29 mouse cellular contexts compared by ENCODE assay signal in the genomic region with DNA sequence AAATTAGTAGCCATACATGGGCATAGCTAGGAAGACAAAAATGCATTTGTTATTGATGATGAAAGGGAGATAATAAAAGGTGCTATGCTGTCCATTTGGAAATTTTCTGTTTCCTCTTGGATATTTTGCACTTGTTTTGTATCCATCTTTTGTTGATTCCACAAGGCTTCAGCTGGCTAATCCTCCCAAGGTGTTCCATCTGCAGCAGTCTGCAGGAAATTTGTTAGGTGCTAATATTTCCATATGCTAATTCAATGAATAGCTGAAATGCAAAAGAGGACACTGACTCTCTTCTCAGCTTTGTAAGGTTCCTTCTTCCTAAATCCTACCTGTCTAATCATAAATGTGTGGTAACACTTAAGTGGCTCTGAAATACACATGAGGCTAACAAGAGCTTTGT. TPM values are rescaled to one million over a fixed set of nuclear protein-coding genes. Genes with fewer than 3 reads are reported as not detected.
"Had no signal": no experiment of that assay in that cellular context is flagged by ENCODE, and none has a peak within 500 bp of the region (broad histone marks: within the 10 kb centered on the region; RNA-seq: fewer than 3 reads in every experiment).

No protein-coding gene starts in this region.

- H3K27ac ChIP-seq: limb, embryonic 10.5 days; limb, embryonic 12.5 days; limb, embryonic 13.5 days; limb, embryonic 15.5 days; liver, embryonic 12.5 days; liver, embryonic 13.5 days; liver, embryonic 14.5 days; liver, embryonic 15.5 days; lung, embryonic 15.5 days; macrophage; midbrain, embryonic 10.5 days; midbrain, embryonic 12.5 days; midbrain, embryonic 13.5 days; midbrain, embryonic 15.5 days; neural tube, embryonic 12.5 days had no signal

- H3K4me1 ChIP-seq: limb, embryonic 10.5 days; limb, embryonic 12.5 days; limb, embryonic 13.5 days; limb, embryonic 15.5 days; liver, embryonic 12.5 days; liver, embryonic 13.5 days; liver, embryonic 15.5 days; lung, embryonic 15.5 days; megakaryocyte, embryonic 14.5 days; midbrain, embryonic 10.5 days; midbrain, embryonic 12.5 days; midbrain, embryonic 13.5 days; midbrain, embryonic 15.5 days; neural tube, embryonic 12.5 days had no signal

- DNase-seq: left cerebral cortex, postnatal 4 days; liver; liver, embryonic 13.5 days; liver, postnatal 0 days; lung, adult 18-20 months; lung, adult 2 months; lung, embryonic 14.5 days; lung, postnatal 10 days; lung, postnatal 14 days; lung, postnatal 36 days; lung, postnatal 4 days; midbrain, embryonic 14.5 days had no signal

- H3K27me3 ChIP-seq: limb, embryonic 12.5 days; limb, embryonic 13.5 days; limb, embryonic 15.5 days; liver, embryonic 12.5 days; liver, embryonic 13.5 days; liver, embryonic 15.5 days; lung, embryonic 15.5 days; megakaryocyte, embryonic 14.5 days; midbrain, embryonic 12.5 days; midbrain, embryonic 13.5 days; midbrain, embryonic 15.5 days; neural tube, embryonic 12.5 days had no signal

- H3K4me3 ChIP-seq: limb, embryonic 10.5 days; limb, embryonic 12.5 days; limb, embryonic 13.5 days; limb, embryonic 15.5 days; liver, embryonic 12.5 days; liver, embryonic 13.5 days; liver, embryonic 15.5 days; lung, embryonic 15.5 days; megakaryocyte, embryonic 14.5 days; midbrain, embryonic 10.5 days; midbrain, embryonic 12.5 days; midbrain, embryonic 13.5 days; midbrain, embryonic 15.5 days; myocyte; neural tube, embryonic 12.5 days had no signal

RNA-seq across cellular contexts. Expression of gene Gabrb2, which starts 24.1 kb away (rescaled TPM):
- polyA plus RNA-seq: liver, adult 2 months; liver, embryonic 15.5 days; liver, postnatal 0 days; lung, adult 2 months; macrophage had no signal
